Mouse (Mus musculus): ENCODE results near the gene Add2. TPM values are rescaled to one million over a fixed set of nuclear protein-coding genes. Genes with fewer than 3 reads are reported as not detected.

Gene Add2
- total RNA-seq, 2 experiments from 2014 or later = 0.11 TPM; not detected in 1

GRCm38 (mm10) chr6:86052556-86052955 is 24.1 kb downstream of the Add2 start:
- TF ChIP-seq CTCF (IDR thresholded peaks at IDR 0.05) = no peak
- H3K27ac ChIP-seq = no peak overlapping the region
- H3K4me3 ChIP-seq = no peak overlapping the region
- intact Hi-C loops (cut with DNase I) = no loop called here
- DNase-seq = no peak

GRCm38 (mm10) chr6:86053099-86053498 is 24.6 kb downstream of the Add2 start:
- no peak for DNase-seq
- no peak overlapping the region for H3K4me3 ChIP-seq
- no peak for TF ChIP-seq CTCF (IDR thresholded peaks at IDR 0.05)
- no peak overlapping the region for H3K27ac ChIP-seq
- intact Hi-C loops (cut with DNase I) = no loop called here

GRCm38 (mm10) chr6:86053594-86053993 is 25.1 kb downstream of the Add2 start:
- no peak overlapping the region for H3K27ac ChIP-seq
- intact Hi-C loops (cut with DNase I) = no loop called here
- H3K4me3 ChIP-seq = no peak overlapping the region
- DNase-seq = no peak
- no peak for TF ChIP-seq CTCF (IDR thresholded peaks at IDR 0.05)

GRCm38 (mm10) chr6:86058475-86058874 is 30.0 kb downstream of the Add2 start:
- TF ChIP-seq CTCF (IDR thresholded peaks at IDR 0.05) = no peak
- no peak overlapping the region for H3K27ac ChIP-seq
- no peak for DNase-seq

DNA sequence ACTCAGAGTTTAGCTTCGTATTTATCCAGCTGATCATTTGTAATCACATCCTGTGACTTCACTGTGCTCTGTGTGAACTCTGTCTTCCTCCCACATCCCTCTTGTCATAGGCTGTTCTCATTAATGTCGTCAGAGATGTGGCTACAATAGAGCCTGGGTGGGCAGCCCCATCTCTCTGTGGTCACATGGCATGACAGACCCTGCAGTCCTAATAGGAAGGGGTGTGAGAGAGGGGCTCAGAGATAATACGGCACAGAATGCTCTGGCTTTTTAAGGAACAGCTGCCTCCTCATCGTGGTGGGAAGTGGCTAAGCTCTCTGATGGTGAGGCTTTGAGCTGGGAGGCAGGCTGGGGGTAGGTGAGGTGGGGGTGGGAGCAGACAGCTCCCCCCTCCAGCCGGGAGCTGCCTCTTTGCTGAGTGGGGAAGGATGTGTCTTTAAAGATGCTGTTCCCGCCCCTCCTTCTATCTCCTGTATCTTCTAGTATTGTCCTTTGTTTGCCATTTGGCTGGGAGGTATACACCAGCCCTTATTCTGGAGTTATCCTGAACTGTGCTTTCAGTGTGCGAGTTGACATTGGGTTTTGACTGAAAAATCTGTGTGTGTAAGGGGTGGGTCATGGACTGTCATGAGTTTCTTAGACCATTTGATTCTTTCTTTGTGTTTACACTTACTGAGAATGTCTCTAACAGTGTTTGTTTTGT is 30.8 kb downstream of the Add2 start:
- H3K27ac ChIP-seq = no peak overlapping the region
- no peak overlapping the region for H3K4me3 ChIP-seq
- TF ChIP-seq CTCF (IDR thresholded peaks at IDR 0.05) = no peak
- intact Hi-C loops (cut with DNase I) = no loop called here
- no peak for DNase-seq

More at GRCm38 (mm10) chr6:86058475-86058874, 30.0 kb downstream of the Add2 start:
- H3K4me3 ChIP-seq = no peak overlapping the region
- intact Hi-C loops (cut with DNase I) = no loop called here

- DNase-seq = no peak
- Histone ChIP-seq H3K27ac (no peak overlapping the region), H3K4me3 (no peak overlapping the region)
- intact Hi-C loops (cut with DNase I) = no loop called here
- TF ChIP-seq CTCF (IDR thresholded peaks at IDR 0.05) = no peak
These were observed 31.7 kb downstream of the Add2 start for GRCm38 (mm10) chr6:86060170-86060569.

GRCm38 (mm10) chr6:86062226-86062625 is 33.7 kb downstream of the Add2 start:
- no peak for DNase-seq
- intact Hi-C loops (cut with DNase I) = no loop called here
- no peak for TF ChIP-seq CTCF (IDR thresholded peaks at IDR 0.05)
- H3K4me3 ChIP-seq = no peak overlapping the region
- no peak overlapping the region for H3K27ac ChIP-seq

DNA sequence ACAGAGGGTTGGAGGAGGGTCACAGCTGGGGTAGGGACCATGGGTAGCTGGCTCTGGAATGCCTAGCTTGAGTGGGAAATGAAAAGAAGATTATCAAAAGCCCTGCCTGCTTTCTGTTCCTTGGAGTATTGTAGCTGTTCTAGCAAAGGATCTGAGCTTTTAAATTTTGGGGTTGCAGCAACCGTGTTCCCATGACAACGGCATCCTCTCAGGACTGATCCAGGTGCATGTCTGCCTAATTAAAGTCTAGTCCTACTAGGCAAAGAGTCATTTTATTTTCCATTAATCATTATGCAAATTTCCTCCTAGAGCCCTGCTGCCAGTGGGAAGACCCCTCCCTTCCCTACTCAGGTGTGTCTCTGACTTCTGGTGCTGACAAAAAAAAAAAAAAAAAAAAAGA is 34.2 kb downstream of the Add2 start:
- intact Hi-C loops (cut with DNase I) = no loop called here
- no peak for TF ChIP-seq CTCF (IDR thresholded peaks at IDR 0.05)
- no peak for DNase-seq
- H3K4me3 ChIP-seq = no peak overlapping the region
- no peak overlapping the region for H3K27ac ChIP-seq

DNA sequence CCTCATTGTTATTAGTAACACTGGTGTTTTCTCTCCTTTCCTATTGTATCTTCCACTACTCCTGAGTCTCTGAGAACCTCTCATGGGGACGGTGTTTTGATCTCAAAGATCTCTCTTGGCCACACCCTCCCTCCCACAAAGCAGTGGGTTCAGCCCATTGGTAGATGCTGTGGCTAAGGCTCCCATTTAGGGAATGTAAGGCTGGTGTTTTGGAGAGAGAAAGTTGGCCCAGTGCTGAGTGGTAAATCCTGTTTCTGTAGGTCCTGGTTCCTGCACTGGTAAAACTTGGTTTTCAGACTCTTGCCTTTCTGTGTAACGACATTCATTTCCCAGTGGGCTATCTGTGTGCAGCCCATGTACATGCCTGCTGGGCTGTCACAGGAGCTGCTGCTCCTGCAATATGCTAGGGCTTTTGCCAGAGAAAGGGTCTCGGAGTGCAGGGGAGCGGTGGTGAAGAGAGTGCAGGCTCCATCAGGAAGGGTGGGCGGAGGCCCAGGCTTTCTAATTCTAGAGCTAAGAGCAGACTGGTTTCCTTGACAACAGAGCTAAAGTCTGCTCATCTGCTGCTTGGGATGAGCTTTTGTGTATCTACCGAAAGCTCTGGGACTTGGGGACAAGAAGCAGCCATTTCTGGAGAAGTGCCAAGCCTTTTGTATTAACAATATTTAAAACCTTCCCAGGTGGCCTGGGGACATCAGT is 36.0 kb downstream of the Add2 start:
- TF ChIP-seq CTCF (IDR thresholded peaks at IDR 0.05) = no peak
- Histone ChIP-seq H3K27ac (no peak overlapping the region), H3K4me3 (no peak overlapping the region)
- intact Hi-C loops (cut with DNase I) = no loop called here
- DNase-seq = no peak

DNA sequence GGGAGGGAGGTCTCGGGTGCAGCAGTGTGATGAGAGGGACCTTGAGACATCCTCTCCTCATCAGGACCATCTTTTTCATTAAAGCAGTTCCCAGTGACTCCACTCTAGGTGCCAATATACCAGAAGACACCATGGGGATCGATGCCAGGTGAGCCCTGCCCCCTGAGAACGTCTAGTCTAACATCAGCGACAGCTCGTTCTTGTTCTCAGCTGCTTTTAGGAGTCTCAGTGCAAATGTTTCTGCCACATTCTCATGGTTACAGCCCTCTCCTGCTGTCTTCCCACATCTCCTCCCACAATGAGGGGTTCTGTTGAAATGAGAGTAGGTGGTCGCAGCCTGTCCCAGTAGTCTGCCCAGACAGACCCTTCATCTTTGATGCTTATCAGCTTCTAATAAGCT is 38.2 kb downstream of the Add2 start:
- Histone ChIP-seq H3K27ac (no peak overlapping the region), H3K4me3 (no peak overlapping the region)
- intact Hi-C loops (cut with DNase I) = no loop called here
- no peak for DNase-seq
- TF ChIP-seq CTCF (IDR thresholded peaks at IDR 0.05) = no peak

GRCm38 (mm10) chr6:86067145-86067544 is 38.7 kb downstream of the Add2 start:
- Histone ChIP-seq H3K27ac (no peak overlapping the region), H3K4me3 (no peak overlapping the region)
- intact Hi-C loops (cut with DNase I) = no loop called here
- no peak for TF ChIP-seq CTCF (IDR thresholded peaks at IDR 0.05)
- DNase-seq = no peak

DNA sequence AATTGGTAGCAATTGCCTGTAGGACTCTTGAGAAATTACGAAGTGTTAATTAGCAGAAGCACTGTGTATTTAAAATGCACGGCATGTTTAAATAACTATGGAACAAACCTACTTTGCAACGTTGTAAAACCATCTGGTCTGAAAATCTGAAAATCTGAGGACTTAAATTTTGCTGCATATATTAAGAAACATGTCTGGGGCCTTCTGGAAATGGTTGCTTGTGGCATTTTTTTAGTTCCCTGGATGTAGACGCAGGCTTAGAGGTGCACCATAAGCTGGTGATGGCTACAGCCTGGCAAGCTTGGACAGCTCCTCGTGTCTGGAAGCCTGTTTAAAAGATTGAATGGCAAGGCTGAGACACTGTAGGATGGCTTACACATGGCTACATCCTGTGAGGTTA is 40.5 kb downstream of the Add2 start:
- Histone ChIP-seq H3K27ac (no peak overlapping the region), H3K4me3 (no peak overlapping the region)
- no peak for TF ChIP-seq CTCF (IDR thresholded peaks at IDR 0.05)
- intact Hi-C loops (cut with DNase I) = no loop called here
- DNase-seq = no peak

DNA sequence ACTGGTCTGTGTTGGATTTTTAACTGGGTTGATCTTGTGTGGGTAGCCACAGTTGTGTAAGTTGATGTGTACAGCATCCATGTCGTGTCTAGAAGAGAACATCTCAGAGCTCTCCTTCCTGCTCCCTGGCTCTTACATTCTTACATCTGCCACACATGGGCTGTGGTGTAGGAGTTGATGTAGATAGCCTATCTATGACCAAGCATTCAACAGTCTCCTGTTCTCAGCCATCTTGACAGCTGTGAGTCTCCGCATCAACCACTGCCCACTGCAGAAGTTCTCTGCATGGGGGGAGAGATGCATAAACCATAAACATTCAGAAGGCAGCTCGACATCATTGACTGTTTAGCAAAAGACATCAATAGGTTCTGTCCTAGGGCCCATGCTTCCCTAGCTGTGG is 41.4 kb downstream of the Add2 start:
- DNase-seq = no peak
- no peak overlapping the region for H3K4me3 ChIP-seq
- no peak overlapping the region for H3K27ac ChIP-seq
- intact Hi-C loops (cut with DNase I) = no loop called here
- TF ChIP-seq CTCF (IDR thresholded peaks at IDR 0.05) = no peak

DNA sequence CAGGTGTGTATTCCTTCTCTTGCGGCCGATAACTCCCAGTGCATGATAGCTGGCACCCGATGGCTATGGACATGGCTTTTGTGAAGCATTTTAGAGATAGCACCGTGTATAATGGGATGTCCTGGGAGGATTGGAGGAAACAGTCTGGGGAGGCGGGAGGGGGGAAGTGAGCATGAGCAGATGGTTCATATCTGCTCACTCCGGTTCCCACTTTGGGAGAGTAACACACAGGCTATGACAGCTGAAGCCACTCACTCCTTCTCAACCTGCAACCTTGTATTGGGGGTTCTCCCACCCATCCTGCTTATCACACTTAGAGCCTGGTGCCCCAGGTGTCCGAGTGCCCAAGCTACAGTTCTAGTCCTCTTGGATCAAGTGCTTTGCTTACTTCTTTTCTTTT is 41.8 kb downstream of the Add2 start:
- intact Hi-C loops (cut with DNase I) = no loop called here
- no peak for DNase-seq
- H3K27ac ChIP-seq = no peak overlapping the region
- H3K4me3 ChIP-seq = no peak overlapping the region
- no peak for TF ChIP-seq CTCF (IDR thresholded peaks at IDR 0.05)

Measured in gastrocnemius, adult 2 months (tissue).